Mouse (Mus musculus): ENCODE data around the gene Sipa1l3. TPM values are rescaled to one million over a fixed set of nuclear protein-coding genes. Genes with fewer than 3 reads are reported as not detected.

Gene Sipa1l3
- total and polyA plus RNA-seq, 2 experiments from 2014 or later = 19.7 to 110 TPM

GRCm38 (mm10) chr7:29458889-29459740, 59.3 kb downstream of the Sipa1l3 start:
- Histone ChIP-seq H3K4me1 (ENCODE audit: insufficient read depth, low read length) (peaks cover 12% of the 10 kb centered on the region; the same call in 1 of the 2 replicates), H3K9ac (replicated peaks; ENCODE audit: low read length) (no peak overlapping the region), H3K36me3 (ENCODE audit: insufficient read depth, low read length) (no peaks in the 10 kb centered on the region), H3K27ac (no peak overlapping the region), H3K27me3 (ENCODE audit: insufficient read depth, low read length) (no peaks in the 10 kb centered on the region), H3K4me3 (ENCODE audit: low read length) (no peak overlapping the region), H3K4me2 (ENCODE audit: low read depth, low read length) (no peak overlapping the region), H3K9me3 (ENCODE audit: low read length) (no peaks in the 10 kb centered on the region)
- ATAC-seq (peak; percentile 60; the same call in 1 of the 2 replicates), DNase-seq (ENCODE audit: low spot score) (no peak)
- TF ChIP-seq CTCF (IDR thresholded peaks at IDR 0.05; ENCODE audit: low read depth) = no peak
- WGBS = 77% methylated on average over 14 of the region's 14 CpGs

GRCm38 (mm10) chr7:29457772-29458171, 60.7 kb downstream of the Sipa1l3 start:
- H3K4me1 ChIP-seq (ENCODE audit: insufficient read depth, low read length) = peaks cover 21% of the 10 kb centered on the region
- no peak overlapping the region for H3K9ac ChIP-seq (replicated peaks; ENCODE audit: low read length)
- TF ChIP-seq CTCF (IDR thresholded peaks at IDR 0.05; ENCODE audit: low read depth) = no peak
- H3K27me3 ChIP-seq (ENCODE audit: insufficient read depth, low read length) = no peaks in the 10 kb centered on the region
- DNase-seq (ENCODE audit: low spot score) (no peak), ATAC-seq (no peak)
- H3K27ac ChIP-seq = no peak overlapping the region
- H3K9me3 ChIP-seq (ENCODE audit: low read length) = no peaks in the 10 kb centered on the region
- 80% methylated on average over 6 of the region's 6 CpGs for WGBS
- H3K4me3 ChIP-seq (ENCODE audit: low read length) = no peak overlapping the region
- H3K36me3 ChIP-seq (ENCODE audit: insufficient read depth, low read length) = no peaks in the 10 kb centered on the region
- no peak overlapping the region for H3K4me2 ChIP-seq (ENCODE audit: low read depth, low read length)

- H3K4me1 ChIP-seq (ENCODE audit: insufficient read depth, low read length) = peaks cover 30% of the 10 kb centered on the region
- 91% methylated on average over 9 of the region's 9 CpGs for WGBS
- no peaks in the 10 kb centered on the region for H3K36me3 ChIP-seq (ENCODE audit: insufficient read depth, low read length)
- no peaks in the 10 kb centered on the region for H3K27me3 ChIP-seq (ENCODE audit: insufficient read depth, low read length)
- H3K9me3 ChIP-seq (ENCODE audit: low read length) = no peaks in the 10 kb centered on the region
- H3K4me3 ChIP-seq (ENCODE audit: low read length) = no peak overlapping the region
- TF ChIP-seq CTCF (IDR thresholded peaks at IDR 0.05; ENCODE audit: low read depth) = no peak
- H3K4me2 ChIP-seq (ENCODE audit: low read depth, low read length) = no peak overlapping the region
- ATAC-seq (no peak), DNase-seq (ENCODE audit: low spot score) (no peak)
- H3K9ac ChIP-seq (replicated peaks; ENCODE audit: low read length) = no peak overlapping the region
- no peak overlapping the region for H3K27ac ChIP-seq
Measured at GRCm38 (mm10) chr7:29456716-29457115, 61.7 kb downstream of the Sipa1l3 start.

- Histone ChIP-seq H3K27ac (no peak overlapping the region), H3K4me1 (ENCODE audit: insufficient read depth, low read length) (peaks cover 30% of the 10 kb centered on the region), H3K27me3 (ENCODE audit: insufficient read depth, low read length) (no peaks in the 10 kb centered on the region), H3K4me3 (ENCODE audit: low read length) (no peak overlapping the region), H3K4me2 (ENCODE audit: low read depth, low read length) (no peak overlapping the region), H3K9ac (replicated peaks; ENCODE audit: low read length) (no peak overlapping the region), H3K9me3 (ENCODE audit: low read length) (no peaks in the 10 kb centered on the region), H3K36me3 (ENCODE audit: insufficient read depth, low read length) (no peaks in the 10 kb centered on the region)
- TF ChIP-seq CTCF (IDR thresholded peaks at IDR 0.05; ENCODE audit: low read depth) = no peak
- DNase-seq (ENCODE audit: low spot score) (no peak), ATAC-seq (no peak)
- 70% methylated on average over 6 of the region's 6 CpGs for WGBS
Measured at GRCm38 (mm10) chr7:29455591-29455990, 62.9 kb downstream of the Sipa1l3 start.

- TF ChIP-seq CTCF (IDR thresholded peaks at IDR 0.05; ENCODE audit: low read depth) = no peak
- Histone ChIP-seq H3K9ac (replicated peaks; ENCODE audit: low read length) (no peak overlapping the region), H3K27ac (no peak overlapping the region; the same call in 1 of the 2 replicates), H3K4me1 (ENCODE audit: insufficient read depth, low read length) (peaks cover 30% of the 10 kb centered on the region), H3K27me3 (ENCODE audit: insufficient read depth, low read length) (no peaks in the 10 kb centered on the region), H3K4me2 (ENCODE audit: low read depth, low read length) (no peak overlapping the region), H3K4me3 (ENCODE audit: low read length) (no peak overlapping the region), H3K36me3 (ENCODE audit: insufficient read depth, low read length) (no peaks in the 10 kb centered on the region), H3K9me3 (ENCODE audit: low read length) (no peaks in the 10 kb centered on the region)
- WGBS = 69% methylated on average over 7 of the region's 7 CpGs
- DNase-seq (ENCODE audit: low spot score) = no peak
- no peak for ATAC-seq
Measured at GRCm38 (mm10) chr7:29454965-29455364, 63.5 kb downstream of the Sipa1l3 start.

GRCm38 (mm10) chr7:29452991-29453741, 65.3 kb downstream of the Sipa1l3 start:
- Histone ChIP-seq H3K4me2 (ENCODE audit: low read depth, low read length) (peak overlapping the region; percentile 10), H3K9me3 (ENCODE audit: low read length) (no peaks in the 10 kb centered on the region), H3K27ac (peak overlapping the region; percentile 70), H3K9ac (replicated peaks; ENCODE audit: low read length) (no peak overlapping the region), H3K4me3 (ENCODE audit: low read length) (no peak overlapping the region), H3K27me3 (ENCODE audit: insufficient read depth, low read length) (no peaks in the 10 kb centered on the region), H3K36me3 (ENCODE audit: insufficient read depth, low read length) (no peaks in the 10 kb centered on the region), H3K4me1 (ENCODE audit: insufficient read depth, low read length) (peaks cover 30% of the 10 kb centered on the region)
- WGBS = 7% methylated on average over 18 of the region's 18 CpGs
- no peak for TF ChIP-seq CTCF (IDR thresholded peaks at IDR 0.05; ENCODE audit: low read depth)
- ATAC-seq (peak; percentile 92), DNase-seq (ENCODE audit: low spot score) (peak; percentile 83)

Data from hindbrain, postnatal 0 days (tissue).